Mouse (Mus musculus): Measurements from ENCODE around the gene Stk11. TPM values are rescaled to one million over a fixed set of nuclear protein-coding genes. Genes with fewer than 3 reads are reported as not detected.

Stk11 gene
- total and polyA plus RNA-seq, 3 experiments = 47.4 to 94.9 (median 65.9) TPM

- no peak for DNase-seq (ENCODE audit: extremely low read depth)
- Histone ChIP-seq H3K36me3 (replicated peaks in 1 of 2; ENCODE audit: control insufficient read depth in 1 of 2, insufficient read depth in 1 of 2, low read length in 1 of 2) (no peaks in the 10 kb centered on the region), H3K4me3 (replicated peaks in 1 of 3; ENCODE audit: low read depth in 2 of 3, low read length in 2 of 3, poor library complexity in 1 of 3) (no peak overlapping the region), H3K27ac (ENCODE audit: insufficient read depth, low read depth) (no peak overlapping the region), H3K27me3 (replicated peaks) (no peaks in the 10 kb centered on the region), H3K79me2 (replicated peaks; ENCODE audit: control insufficient read depth, extremely low read depth, insufficient read depth, poor library complexity, severe bottlenecking) (peaks cover 3% of the 10 kb centered on the region), H3K4me1 (ENCODE audit: control insufficient read depth in 1 of 2, insufficient read depth in 2 of 2) (peaks cover 34 to 76% of the 10 kb centered on the region in 2 experiments), H3K4me2 (ENCODE audit: insufficient read depth, low read depth, poor library complexity, severe bottlenecking) (no peak overlapping the region), H3K9me3 (replicated peaks; ENCODE audit: low read length) (no peaks in the 10 kb centered on the region), H3K9ac (ENCODE audit: insufficient read depth, low read depth) (no peak overlapping the region)
- dilution Hi-C loops (cut with MboI; ENCODE audit: extremely low pct_ligation_motif_present, extremely low pct_unique_long_range_greater_than_20kb, low sequenced_read_pairs) (no loop called here), in situ Hi-C loops (cut with MboI; ENCODE audit: low pct_ligation_motif_present, low pct_unique_long_range_greater_than_20kb, low sequenced_read_pairs) (no loop called here)
- TF ChIP-seq POLR2A (IDR thresholded peaks at IDR 0.05; ENCODE audit: low read depth, low read length) (no peak), ZNF384 (IDR thresholded peaks at IDR 0.05; ENCODE audit: low read depth, low read length) (peak; percentile 20; the same call in 1 of the 2 replicates)
Observed at GRCm38 (mm10) chr10:80163721-80164120, 48.1 kb downstream of the Stk11 start.

- H3K9me3 ChIP-seq (replicated peaks; ENCODE audit: low read length) = no peaks in the 10 kb centered on the region
- H3K27ac ChIP-seq (ENCODE audit: insufficient read depth, low read depth) = no peak overlapping the region
- H3K27me3 ChIP-seq (replicated peaks) = no peaks in the 10 kb centered on the region
- peak overlapping the region; percentile 69 for H3K4me2 ChIP-seq (ENCODE audit: insufficient read depth, low read depth, poor library complexity, severe bottlenecking)
- DNase-seq (ENCODE audit: extremely low read depth) = no peak
- dilution Hi-C loops (cut with MboI; ENCODE audit: extremely low pct_ligation_motif_present, extremely low pct_unique_long_range_greater_than_20kb, low sequenced_read_pairs) = no loop called here
- TF ChIP-seq ZC3H11A (IDR thresholded peaks at IDR 0.05; ENCODE audit: low read depth, low read length) (no peak), MEF2A (IDR thresholded peaks at IDR 0.05; ENCODE audit: borderline replicate concordance, low read depth, low read length) (no peak), BHLHE40 (IDR thresholded peaks at IDR 0.05; ENCODE audit: low read depth, low read length) (peak; percentile 43; the same call in 1 of the 2 replicates), GABPA (IDR thresholded peaks at IDR 0.05; ENCODE audit: insufficient replicate concordance, low read depth, low read length) (no peak), UBTF (IDR thresholded peaks at IDR 0.05; ENCODE audit: low read depth, low read length) (0 out of 2 replicates have a peak, but pooled peaks have one; percentile 53), JUN (IDR thresholded peaks at IDR 0.05; ENCODE audit: insufficient read depth, low read depth, low read length) (no peak), IRF4 (IDR thresholded peaks at IDR 0.05; ENCODE audit: low read depth, low read length) (no peak), ZMIZ1 (IDR thresholded peaks at IDR 0.05; ENCODE audit: low read depth, low read length) (no peak), HCFC1 (IDR thresholded peaks at IDR 0.05; ENCODE audit: low read depth, low read length) (no peak), NELFE (IDR thresholded peaks at IDR 0.05; ENCODE audit: low read depth, low read length) (no peak), ELF1 (IDR thresholded peaks at IDR 0.05; ENCODE audit: low read depth, low read length) (no peak; the same call in 1 of the 2 replicates), USF1 (IDR thresholded peaks at IDR 0.05; ENCODE audit: low read depth, low read length) (no peak), USF2 (conservative IDR thresholded peaks at IDR 0.05; ENCODE audit: low read depth, low read length) (no peak), NRF1 (IDR thresholded peaks at IDR 0.05; ENCODE audit: low read depth, low read length) (no peak), RAD21 (IDR thresholded peaks at IDR 0.05; ENCODE audit: low read depth, low read length) (no peak), MAFK (IDR thresholded peaks at IDR 0.05; ENCODE audit: insufficient replicate concordance, low read length) (no peak), PAX5 (IDR thresholded peaks at IDR 0.05; ENCODE audit: low read length) (no peak), POLR2A (IDR thresholded peaks at IDR 0.05; ENCODE audit: low read depth, low read length) (no peak)
- H3K36me3 ChIP-seq (replicated peaks in 1 of 2; ENCODE audit: control insufficient read depth in 1 of 2, insufficient read depth in 1 of 2, low read length in 1 of 2) = peaks cover 0 to 2% of the 10 kb centered on the region in 2 experiments
- in situ Hi-C loops (cut with MboI; ENCODE audit: low pct_ligation_motif_present, low pct_unique_long_range_greater_than_20kb, low sequenced_read_pairs) = no loop called here
- peak overlapping the region; percentile 58 for H3K9ac ChIP-seq (ENCODE audit: insufficient read depth, low read depth)
- peaks cover 27 to 75% of the 10 kb centered on the region in 2 experiments for H3K4me1 ChIP-seq (ENCODE audit: control insufficient read depth in 1 of 2, insufficient read depth in 2 of 2)
- H3K79me2 ChIP-seq (replicated peaks; ENCODE audit: control insufficient read depth, extremely low read depth, insufficient read depth, poor library complexity, severe bottlenecking) = peaks cover 10% of the 10 kb centered on the region
- peak overlapping the region in 2 of 3 experiments; percentile 5 to 61 for H3K4me3 ChIP-seq (replicated peaks in 1 of 3; ENCODE audit: low read depth in 2 of 3, low read length in 2 of 3, poor library complexity in 1 of 3)
Observed at GRCm38 (mm10) chr10:80164161-80164997, 48.8 kb downstream of the Stk11 start.

All from CH12.LX (cell line).